Mouse (Mus musculus) embryo, embryonic 11.5 days (tissue): ENCODE measurements at regions not wholly inside any gene's neighbourhood (a gene's known extent, or its start where the extent isn't known, plus 50 kb on each side); places are given as distances from the start of the nearest gene placed in this dataset.

Source experiments
- DNase-seq: peaks from one replicate; pipeline ENCODE4 v3.0.0-alpha.2; 2012; ENCODE audit warnings: low read depth, low spot score

GRCm38 (mm10) chr1:163190841-163191240 is 105.4 kb upstream of the Mroh9 start:
- DNase-seq: no peak

DNA sequence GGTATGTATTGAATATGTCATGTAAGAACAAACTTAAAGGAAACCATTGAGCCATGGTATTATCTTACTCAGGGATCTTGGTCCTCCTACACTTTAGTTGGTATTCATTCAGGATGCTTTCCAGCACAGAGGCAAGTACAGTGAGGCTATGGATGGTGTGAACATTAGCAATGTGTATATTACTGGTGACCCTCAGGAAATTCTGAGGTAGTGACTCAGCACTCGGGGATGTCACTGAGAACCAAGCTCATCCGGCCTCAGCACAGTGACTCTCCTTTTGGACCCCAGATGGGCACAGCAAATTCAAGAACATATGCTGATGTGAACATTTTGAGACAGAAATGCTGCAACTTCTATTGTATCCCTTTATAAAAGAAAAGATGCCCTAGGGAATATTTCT is 96.4 kb upstream of the Mroh9 start:
- no peak for DNase-seq

GRCm38 (mm10) chr1:163177011-163177410 is 91.5 kb upstream of the Mroh9 start:
- DNase-seq: no peak

GRCm38 (mm10) chr1:163167051-163167450 is 81.6 kb upstream of the Mroh9 start:
- no peak for DNase-seq

DNA sequence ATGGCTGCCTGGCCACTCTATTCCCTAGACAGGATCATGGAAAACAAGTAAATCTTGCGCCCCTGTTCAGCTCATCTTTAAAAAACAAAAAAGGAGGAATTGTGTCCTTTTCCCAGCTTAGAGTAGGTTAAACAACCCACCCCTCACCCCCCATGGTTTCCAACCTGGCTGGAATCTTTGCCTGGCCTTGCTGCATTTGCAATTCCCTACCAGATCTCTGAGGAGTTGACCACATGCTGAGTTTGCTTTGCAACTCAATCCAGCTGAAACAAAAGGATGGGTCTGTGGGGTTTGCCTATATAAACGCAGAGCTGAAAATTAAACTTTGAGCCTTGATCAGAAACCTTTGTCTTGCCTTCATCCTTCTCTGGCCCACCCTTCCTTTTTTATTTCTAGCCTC is 78.2 kb upstream of the Mroh9 start:
- no peak for DNase-seq

DNA sequence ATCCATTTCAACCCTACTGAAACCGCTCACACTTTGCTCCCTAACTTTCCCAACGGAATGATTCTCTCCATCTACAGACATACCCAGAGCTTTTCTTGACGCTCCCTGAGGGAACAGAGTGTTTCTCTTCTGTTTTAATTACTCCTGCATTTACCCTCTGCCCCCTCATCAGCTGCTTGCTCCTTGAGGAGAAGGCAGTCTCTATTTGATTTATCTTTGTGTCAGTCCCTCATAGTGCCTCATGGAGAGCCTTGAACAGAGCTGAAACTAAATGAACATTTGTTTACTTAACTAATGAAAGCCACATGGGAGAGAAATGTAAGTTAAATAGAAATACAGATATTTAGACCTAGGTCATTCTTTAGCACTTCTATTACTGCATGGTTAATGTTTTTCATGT is 74.4 kb upstream of the Mroh9 start:
- DNase-seq: no peak

- DNase-seq: no peak
These were observed 73.0 kb upstream of the Mroh9 start for GRCm38 (mm10) chr1:163158491-163158890.

DNA sequence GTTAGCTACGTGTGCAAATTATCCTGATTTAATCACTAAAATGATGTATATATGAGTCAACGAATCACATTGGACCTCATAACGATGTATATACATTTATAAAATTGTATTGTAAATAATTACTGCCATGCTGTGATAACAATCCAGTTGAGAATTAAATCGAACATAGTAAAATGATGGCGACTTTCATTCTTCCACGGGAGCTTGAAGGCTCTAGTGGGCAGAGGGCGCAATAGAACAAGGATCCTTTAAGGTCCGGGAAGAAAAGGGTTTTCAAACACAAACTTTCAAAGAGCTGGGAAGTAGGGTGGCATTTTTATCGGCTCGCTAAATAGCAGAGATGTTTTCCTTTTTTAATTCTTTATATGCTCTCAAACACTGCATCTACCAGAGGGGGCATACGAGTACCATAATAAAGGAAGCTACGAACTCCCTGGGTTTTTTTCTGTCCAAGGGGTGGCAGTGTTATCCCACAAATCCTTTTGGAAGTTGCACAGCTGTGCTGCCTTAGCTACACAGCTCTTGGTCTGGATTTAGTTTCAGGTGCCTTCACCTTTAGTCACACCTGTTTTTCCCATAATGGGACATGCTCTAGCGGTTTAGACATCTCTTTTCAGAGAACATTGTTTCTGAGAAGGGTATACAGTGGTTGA is 64.9 kb upstream of the Mroh9 start:
- DNase-seq: peak; percentile 71

GRCm38 (mm10) chr1:163146641-163147040 is 61.2 kb upstream of the Mroh9 start:
- DNase-seq: no peak

- no peak for DNase-seq
These were observed 57.6 kb upstream of the Mroh9 start for GRCm38 (mm10) chr1:163143113-163143512.

GRCm38 (mm10) chr1:163141471-163141870 is 56.0 kb upstream of the Mroh9 start:
- no peak for DNase-seq

GRCm38 (mm10) chr1:163138179-163138578 is 52.7 kb upstream of the Mroh9 start:
- DNase-seq: no peak
